Mouse (Mus musculus) olfactory bulb, adult 2 months (tissue): Measurements from ENCODE around the gene Utp18.

Experiments used
- CTCF ChIP-seq: fragments of 200-500 bp; IDR thresholded peaks from 2 replicates; pipeline ENCODE4 v1.5.1; 2012; ENCODE audit warnings: low read depth, mild to moderate bottlenecking, low read length, moderate library complexity; ENCODE audit not compliant: insufficient read depth
- POLR2A ChIP-seq: fragments of 200-500 bp; IDR thresholded peaks from 2 replicates; pipeline ENCODE4 v1.6.1; 2012; ENCODE audit warnings: mild to moderate bottlenecking, low read depth, low read length, moderate library complexity; ENCODE audit not compliant: insufficient read depth

- TF ChIP-seq POLR2A (no peak), CTCF (no peak)
Measured at GRCm38 (mm10) chr11:93862638-93863037, 22.9 kb downstream of the Utp18 start.
